Mouse (Mus musculus) T-cell, adult 2 months (primary cell): ENCODE measurements around the gene Bmp2k.

ENCODE experiments used
- DNase-seq: peaks from one replicate; pipeline ENCODE4 v3.0.0; 2022; ENCODE audit warnings: low spot score

Gene Bmp2k

GRCm38 (mm10) chr5:96972474-96973130 is 24.9 kb upstream of the Bmp2k start:
- DNase-seq: no peak

DNA sequence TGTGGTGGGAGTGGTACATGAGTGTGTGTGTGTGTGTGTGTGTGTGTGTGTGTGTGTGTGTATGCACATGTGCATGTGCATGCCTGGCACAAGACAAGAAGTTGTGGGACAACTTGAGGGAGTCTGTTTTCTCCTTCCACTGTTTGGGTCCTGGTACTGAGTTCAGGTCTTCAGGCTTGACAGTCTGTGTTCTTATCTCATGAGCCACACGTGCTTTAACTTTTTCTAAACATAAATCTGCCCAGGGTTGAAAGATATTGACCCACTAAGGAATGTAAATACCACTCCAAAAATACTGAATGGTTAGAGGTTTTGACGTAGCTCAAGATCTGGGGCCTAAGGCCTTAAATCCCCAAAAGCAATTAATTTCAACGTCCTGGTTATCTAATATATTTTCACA is 23.8 kb upstream of the Bmp2k start:
- no peak for DNase-seq

- no peak for DNase-seq
Measured at GRCm38 (mm10) chr5:96974661-96975060, 22.8 kb upstream of the Bmp2k start.

DNA sequence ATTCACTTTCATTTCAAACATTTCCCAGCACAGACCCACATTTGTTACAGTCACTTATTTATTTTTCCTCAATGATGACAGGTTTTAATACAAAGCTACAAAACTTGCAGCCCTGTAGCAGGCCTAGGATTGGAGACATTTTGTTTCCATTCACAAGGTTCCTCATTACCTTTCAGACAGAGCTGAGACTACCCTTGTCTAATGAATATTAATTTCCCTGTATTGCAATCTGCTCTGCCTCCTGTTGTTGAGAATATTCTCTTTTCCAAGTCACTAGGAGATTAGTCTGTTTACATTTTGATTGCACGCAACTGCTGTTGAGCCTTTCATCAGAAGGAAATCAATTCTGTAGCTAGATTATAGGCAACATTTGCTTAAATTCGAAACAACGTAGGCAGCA is 22.4 kb upstream of the Bmp2k start:
- no peak for DNase-seq

DNA sequence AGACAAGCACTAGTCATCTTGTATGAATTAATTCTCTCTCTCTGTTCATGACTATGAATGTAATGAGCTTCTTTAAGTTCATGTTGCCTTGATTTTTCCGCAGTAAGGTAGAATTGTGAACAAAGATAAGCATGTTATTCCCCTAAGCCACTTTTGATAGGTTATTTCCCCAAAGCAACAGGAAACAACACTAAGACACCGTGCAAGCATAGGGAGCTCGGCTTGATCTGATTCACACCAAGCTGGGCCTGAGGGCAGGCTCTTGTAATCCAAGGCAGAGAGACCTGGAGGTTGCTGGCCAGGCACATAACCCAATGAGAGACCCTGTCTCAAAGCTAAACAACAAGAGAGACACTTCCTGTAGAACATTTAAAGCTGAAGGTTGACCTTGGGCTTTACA is 21.3 kb upstream of the Bmp2k start:
- DNase-seq: no peak

DNA sequence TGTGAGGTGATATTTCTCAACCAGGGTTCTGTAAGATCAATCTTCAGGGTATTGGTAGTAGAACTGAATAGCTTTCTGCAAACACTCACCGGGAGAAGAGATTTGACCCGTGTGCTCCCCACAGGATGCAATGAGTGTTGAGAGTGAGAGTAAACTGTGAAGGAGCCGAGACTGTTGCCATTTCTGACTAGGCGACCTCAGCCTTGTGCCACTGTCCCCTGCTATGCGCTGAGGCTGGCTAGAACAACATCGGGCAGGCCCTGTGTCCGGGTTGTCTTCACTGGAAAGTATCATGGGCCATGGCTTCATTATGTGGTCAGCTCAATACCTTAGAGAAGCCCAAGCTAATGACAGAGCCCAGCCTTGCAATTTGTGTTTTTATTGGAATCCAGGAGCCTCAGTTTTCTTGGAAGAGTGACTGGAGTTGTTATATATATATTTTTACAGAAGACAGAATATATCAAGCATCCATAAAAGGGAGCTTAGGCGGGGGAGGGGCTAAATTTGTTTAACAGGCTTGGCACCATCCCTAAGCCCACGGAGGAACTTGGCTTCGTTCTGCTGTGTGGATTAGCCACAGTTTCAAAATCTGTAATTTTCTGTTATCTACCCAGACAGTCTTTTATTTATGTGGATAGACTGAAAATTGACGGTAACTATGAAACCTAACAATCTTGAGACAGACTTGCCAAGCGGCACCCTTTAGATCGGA is 18.0 kb upstream of the Bmp2k start:
- no peak for DNase-seq

DNA sequence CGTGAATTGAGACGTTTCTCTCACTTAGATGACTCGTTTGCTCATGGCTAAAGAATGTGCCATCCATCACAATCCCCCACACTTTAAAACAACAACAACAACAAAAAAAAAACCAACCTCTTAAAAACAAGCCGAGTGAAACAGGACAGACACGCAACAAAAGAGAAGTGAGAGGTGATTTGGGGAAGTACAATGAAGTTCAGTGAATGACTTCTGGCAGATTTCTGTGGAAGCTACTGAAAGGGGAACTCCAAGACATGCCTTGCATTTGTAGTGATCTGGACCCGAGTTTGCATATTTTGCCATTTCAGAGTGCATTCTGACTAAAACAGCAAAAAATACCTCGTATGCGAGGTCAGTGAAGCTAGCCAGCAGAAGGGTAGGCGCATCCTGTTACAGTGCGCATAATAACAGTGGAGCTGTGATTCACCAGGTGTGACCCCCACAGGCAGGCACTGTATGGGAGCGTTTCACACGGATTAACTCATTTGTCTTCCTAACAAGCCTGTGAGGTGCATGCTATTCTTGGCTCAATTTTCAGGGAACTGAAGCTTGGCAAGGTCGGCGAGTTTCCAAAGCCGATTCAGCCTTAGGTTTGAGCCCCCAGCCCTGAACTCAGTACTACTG is 17.4 kb upstream of the Bmp2k start:
- peak; percentile 12 for DNase-seq

DNA sequence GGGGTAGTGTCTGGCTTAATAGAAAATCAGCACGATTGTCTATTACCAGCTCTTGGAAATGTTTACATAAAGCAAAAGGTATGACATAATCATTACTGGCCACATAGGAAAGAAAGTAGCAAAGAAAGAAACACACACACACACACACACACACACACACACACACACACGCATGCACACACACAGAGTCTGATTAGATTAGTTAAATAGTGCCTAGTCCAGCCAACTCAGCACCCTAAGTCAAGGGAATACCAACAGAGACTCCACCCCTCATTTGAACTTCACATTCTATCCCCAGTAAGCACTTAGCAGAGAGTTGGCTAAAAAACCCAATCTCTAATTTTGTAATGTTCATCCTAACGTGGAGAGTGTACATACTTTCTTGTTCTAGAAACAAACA is 15.5 kb upstream of the Bmp2k start:
- no peak for DNase-seq

DNA sequence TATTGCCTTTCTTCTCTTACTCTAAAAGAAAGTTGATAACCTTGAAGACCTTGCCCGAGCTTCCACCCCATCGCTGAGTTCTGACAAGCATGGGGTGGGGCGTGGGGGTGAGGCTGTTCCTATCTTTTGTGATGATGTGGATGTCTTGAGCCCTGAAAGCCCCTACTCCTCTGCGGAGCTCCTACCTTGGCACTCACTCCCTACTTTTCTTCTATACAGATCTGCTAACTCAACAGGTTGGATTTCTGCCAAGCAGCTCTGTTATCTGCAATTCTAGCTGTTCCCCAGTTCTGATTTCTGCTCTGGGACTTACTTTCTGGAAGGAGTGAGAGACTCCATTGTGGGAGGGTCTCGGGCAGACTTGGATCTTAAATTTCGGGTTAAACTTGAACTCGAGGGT is 14.3 kb upstream of the Bmp2k start:
- no peak for DNase-seq

- no peak for DNase-seq
Measured at GRCm38 (mm10) chr5:96986850-96987249, 10.6 kb upstream of the Bmp2k start.

DNA sequence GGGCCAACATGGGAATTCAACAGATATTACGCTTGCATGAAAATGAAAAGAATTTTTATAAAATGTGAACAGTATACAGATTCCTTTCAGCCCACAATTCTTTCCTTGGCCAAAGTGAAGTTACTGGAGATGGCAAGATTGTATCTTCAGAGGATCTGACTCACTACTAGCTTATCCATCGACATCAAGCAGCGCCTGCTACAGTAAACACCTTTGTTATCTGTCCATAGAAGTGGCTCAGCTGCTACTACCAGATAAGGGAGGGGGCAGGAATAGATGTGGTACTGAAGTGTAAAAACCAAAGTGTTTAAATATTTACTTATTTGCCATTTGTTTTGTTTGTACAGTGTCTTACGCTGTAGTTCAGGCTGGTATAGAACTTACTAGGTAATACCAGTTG is 8.6 kb upstream of the Bmp2k start:
- DNase-seq: no peak

- DNase-seq: no peak
Measured at GRCm38 (mm10) chr5:96991156-96991555, 6.3 kb upstream of the Bmp2k start.

GRCm38 (mm10) chr5:96992651-96993050 is 4.8 kb upstream of the Bmp2k start:
- DNase-seq: no peak

- DNase-seq: no peak
Measured at GRCm38 (mm10) chr5:96993057-96993456, 4.4 kb upstream of the Bmp2k start.

GRCm38 (mm10) chr5:96995791-96996190 is 1.7 kb upstream of the Bmp2k start:
- DNase-seq: no peak

DNA sequence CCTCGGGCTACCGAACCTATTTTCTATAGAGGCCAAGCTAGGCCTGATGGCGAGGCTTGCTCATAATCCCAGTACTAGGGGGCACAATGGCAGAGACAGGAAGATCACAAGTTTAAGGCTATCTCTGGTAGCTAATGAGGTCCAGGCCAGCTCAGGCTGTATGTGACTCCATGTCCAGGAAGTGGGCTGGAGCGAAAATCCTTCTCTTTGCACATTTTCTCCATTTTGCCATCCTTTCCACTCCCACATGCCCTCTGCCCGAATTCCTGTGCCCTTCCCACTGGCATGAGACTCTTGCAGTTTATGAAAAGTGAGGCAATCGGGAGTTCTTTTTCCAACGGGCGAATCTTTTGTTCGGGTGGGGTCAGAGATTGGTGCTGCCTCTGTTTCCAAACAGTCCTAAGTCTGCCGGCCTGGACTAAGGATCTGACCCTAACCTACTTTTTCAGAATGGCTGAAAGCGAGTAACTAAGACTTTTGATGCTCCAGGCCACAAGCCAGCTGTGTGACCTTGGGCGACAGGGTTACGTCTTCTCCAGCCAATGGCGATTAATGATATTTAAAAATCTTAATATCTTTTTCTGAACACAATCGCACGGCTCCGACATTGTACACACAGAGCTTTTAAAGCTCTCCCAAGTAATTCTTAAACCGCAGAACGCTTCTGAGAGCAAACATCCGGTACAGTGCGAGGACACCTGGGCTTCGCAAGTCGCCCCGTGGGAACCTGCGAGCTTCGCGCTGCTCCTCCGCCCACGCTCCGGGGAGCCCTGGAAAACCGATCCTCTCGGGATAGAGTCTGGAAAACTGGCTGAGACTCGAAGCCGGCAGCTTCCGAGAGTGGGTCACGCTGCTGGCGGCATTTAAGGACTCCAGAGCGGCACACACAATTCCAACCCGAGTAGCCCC is 834 bp upstream of the Bmp2k start:
- peak; percentile 82 for DNase-seq

DNA sequence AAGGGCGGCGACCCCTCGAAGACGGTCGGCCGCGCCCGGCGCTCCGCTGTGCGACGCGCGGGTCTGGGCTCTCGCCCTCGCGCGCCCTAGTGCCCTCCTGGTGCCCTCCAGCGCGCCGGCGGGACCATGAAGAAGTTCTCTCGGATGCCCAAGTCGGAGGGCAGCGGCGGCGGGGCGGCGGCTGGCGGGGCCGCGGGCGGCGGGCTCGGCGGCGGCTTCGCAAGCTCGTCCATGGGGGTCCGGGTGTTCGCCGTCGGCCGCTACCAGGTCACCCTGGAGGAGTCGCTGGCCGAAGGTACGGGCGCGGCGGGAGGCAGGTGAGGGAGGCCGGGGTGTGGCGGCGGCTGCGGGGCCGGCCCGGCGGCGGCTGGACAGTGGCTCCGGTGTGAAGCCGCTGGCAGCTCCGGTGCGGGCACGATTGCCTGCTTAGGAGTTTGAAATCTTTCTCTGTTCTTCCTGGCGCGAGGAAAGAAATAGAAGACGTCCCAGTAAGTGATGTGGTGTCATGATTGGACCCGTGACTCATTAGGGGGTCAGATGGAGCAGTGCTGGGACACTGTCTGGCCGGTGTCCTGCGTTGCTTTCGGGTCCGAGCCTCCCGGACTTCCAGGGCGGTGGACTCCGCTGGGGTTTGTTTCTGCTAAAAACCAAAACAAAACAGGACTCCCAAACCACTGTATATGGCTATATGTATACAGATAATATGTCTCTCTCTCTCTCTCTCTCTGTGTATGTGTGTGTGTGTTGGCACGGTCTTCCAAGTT is 495 bp downstream of the Bmp2k start:
- DNase-seq: no peak

- DNase-seq: no peak
Measured at GRCm38 (mm10) chr5:96998566-96998907, 1.0 kb downstream of the Bmp2k start.

GRCm38 (mm10) chr5:96999601-97000000 is 2.1 kb downstream of the Bmp2k start:
- DNase-seq: no peak

- DNase-seq: no peak
Measured at GRCm38 (mm10) chr5:97000524-97000923, 3.0 kb downstream of the Bmp2k start.

DNA sequence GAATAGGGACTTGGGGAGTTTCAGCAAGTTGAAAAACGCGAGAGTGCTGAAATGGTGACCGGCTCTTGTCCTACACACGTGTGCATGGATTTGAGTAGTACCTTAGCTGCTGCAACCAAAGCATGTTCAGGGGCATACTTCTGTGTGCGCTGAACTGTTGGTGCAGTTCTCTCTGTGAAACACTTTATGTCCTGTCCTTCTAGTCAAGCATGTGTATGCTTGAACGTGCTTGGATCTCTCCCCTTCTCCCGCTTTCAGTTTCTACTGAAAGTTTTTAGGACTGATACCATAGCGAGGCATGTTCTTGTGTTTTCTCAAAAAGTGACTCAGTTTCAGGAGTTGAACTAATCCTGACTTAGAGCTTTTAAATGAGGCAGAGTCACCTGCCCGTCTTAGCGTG is 3.7 kb downstream of the Bmp2k start:
- no peak for DNase-seq

DNA sequence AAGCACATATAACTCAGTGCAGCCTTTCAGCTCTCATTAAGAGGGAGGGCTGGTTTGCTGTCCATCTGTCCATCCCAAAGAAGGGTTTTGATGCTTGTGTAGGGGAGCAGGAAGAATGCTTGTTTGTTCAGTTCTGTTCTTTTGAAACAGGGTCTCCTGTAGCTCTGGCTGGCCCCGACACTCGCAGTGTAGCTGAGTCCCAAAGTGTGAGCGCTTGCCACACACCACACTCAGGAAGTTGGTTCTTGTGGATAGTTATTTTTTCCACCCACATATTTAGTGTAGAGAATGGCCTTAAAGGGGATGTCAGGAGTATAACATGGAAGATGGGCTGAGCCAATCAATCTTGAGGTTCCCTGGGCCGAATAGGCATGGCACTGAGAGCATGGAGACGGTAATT is 4.1 kb downstream of the Bmp2k start:
- DNase-seq: no peak
